Mouse (Mus musculus): ENCODE results near the gene Arhgef25. TPM values are rescaled to one million over a fixed set of nuclear protein-coding genes. Genes with fewer than 3 reads are reported as not detected.
A peak's percentile ranks its signal among the peaks of the same experiment; 100 is the strongest.
"Not testable (repeated sequence)": the region's sequence is repeated elsewhere in the genome, so short reads cannot be mapped to it uniquely, and the experiment has no call there.

Gene Arhgef25
- polyA plus RNA-seq, 1 experiment from 2014 or later = 31.6 TPM

DNA sequence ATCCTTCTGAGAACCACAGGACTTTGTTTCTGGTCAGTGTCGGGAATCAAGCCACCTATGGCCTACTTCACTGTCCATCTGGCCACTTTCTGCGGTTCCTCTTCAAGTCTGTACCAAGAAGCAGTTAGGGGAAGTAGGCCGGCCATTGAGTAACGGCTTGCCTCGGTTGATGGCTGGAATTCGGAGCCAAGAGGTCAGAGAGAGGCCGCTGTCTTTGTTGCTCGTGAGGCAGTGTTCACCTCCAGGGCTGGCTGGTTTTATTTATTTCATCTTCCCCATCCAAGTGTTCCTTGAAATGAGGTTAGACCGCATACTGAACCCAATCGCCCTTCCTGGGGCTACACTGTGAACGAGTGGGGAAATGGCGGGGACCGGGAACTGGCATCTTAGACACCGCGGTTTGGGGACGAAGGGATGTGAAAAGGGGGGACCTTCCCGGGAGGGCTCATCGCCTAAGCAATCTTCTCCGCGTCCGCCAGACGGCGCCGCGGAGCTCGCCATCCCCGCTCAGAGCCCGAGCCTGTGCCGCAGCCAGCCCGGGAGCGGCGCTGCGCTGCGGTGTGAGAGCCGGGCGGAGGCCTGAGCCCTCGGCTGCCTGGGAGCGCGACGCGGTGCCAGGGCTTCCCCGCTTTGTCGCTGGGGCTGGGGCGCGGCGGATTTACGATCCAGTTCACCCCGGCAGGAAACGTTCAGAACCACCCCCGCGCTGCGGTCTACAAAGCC lies 25.1 kb downstream of the Arhgef25 start, which contains the start of gene B4galnt1:
B4galnt1 (plus strand) TSS at position 595 of the 723 bp plus-strand sequence.
- Histone ChIP-seq H3K27me3 (ENCODE audit: control insufficient read depth, insufficient read depth, low read length) (peaks cover 36% of the 10 kb centered on the region), H3K9ac (ENCODE audit: low read length) (peak within 1 kb of the TSS; percentile 68), H3K4me1 (replicated peaks; ENCODE audit: control insufficient read depth, insufficient read depth, low read length) (peaks cover 13% of the 10 kb centered on the region; the same call in 1 of the 2 replicates), H3K4me2 (ENCODE audit: low read depth, low read length, severe bottlenecking) (peak within 1 kb of the TSS; percentile 97), H3K36me3 (ENCODE audit: control insufficient read depth, insufficient read depth, low read length) (no peaks in the 10 kb centered on the region), H3K27ac (ENCODE audit: low read depth, low read length) (no peak within 1 kb of the TSS), H3K4me3 (ENCODE audit: low read depth, low read length) (peak within 1 kb of the TSS; percentile 53), H3K9me3 (ENCODE audit: control insufficient read depth, low read length) (no peaks in the 10 kb centered on the region)
- DNase-seq (ENCODE audit: low spot score) = peak; percentile 91
- peak; percentile 91 for ATAC-seq (replicated peaks; ENCODE audit: low FRiP score)
- 2% methylated on average over 48 of the region's 52 CpGs for WGBS

DNA sequence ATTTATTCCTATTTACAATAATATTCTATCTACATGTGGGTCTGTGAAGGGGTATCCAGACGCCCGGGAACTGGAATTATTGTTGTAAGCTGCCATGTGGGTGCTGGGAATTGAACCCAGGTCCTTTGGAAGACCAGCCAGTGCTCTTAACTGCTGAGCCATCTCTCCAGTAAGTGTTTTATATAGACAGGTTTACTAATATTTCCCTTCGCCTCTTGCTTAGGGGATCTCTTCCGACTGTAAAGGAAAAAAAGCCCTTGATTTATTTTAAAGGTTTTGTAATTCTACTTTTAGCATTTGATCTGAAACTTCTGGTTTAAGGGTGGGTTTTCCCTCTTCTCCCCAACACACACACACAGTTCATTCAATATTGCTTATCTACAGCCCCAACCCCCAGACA lies 25.7 kb downstream of the Arhgef25 start:
- Histone ChIP-seq H3K27ac (ENCODE audit: low read depth, low read length) (no peak overlapping the region), H3K27me3 (ENCODE audit: control insufficient read depth, insufficient read depth, low read length) (peaks cover 30% of the 10 kb centered on the region), H3K36me3 (ENCODE audit: control insufficient read depth, insufficient read depth, low read length) (no peaks in the 10 kb centered on the region), H3K4me1 (replicated peaks; ENCODE audit: control insufficient read depth, insufficient read depth, low read length) (peaks cover 11% of the 10 kb centered on the region; the same call in 1 of the 2 replicates), H3K9ac (ENCODE audit: low read length) (no peak overlapping the region), H3K4me2 (ENCODE audit: low read depth, low read length, severe bottlenecking) (no peak overlapping the region; the same call in 1 of the 2 replicates), H3K9me3 (ENCODE audit: control insufficient read depth, low read length) (no peaks in the 10 kb centered on the region), H3K4me3 (ENCODE audit: low read depth, low read length) (no peak overlapping the region; the same call in 1 of the 2 replicates)
- ATAC-seq (replicated peaks; ENCODE audit: low FRiP score) (no peak), DNase-seq (ENCODE audit: low spot score) (no peak)
- 95% methylated on average over 4 of the region's 4 CpGs for WGBS

DNA sequence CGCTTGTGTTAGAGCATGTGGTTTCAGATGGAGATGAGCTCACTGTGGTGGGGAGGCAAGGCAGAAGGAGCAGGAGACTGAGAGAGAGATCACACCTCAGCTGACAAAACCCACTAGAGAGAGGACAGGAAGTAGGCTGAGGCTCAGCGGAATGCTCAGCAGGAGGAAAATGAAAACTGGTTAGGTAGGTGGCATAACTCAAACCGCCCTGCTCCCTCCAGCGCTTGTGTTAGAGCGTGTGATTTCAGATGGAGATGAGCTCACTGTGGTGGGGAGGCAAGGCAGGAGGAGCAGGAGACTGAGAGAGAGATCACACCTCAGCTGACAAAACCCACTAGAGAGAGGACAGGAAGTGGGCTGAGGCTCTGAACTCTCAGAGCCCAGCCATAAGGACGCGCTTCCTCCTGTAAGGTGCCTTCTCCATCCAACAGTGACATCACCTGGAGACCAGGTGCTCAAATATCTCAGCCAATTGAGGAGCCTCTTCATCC lies 27.1 kb downstream of the Arhgef25 start:
- H3K4me2 ChIP-seq (ENCODE audit: low read depth, low read length, severe bottlenecking); H3K4me3 ChIP-seq (ENCODE audit: low read depth, low read length); H3K27ac ChIP-seq (ENCODE audit: low read depth, low read length); H3K9me3 ChIP-seq (ENCODE audit: control insufficient read depth, low read length); DNase-seq (ENCODE audit: low spot score); ATAC-seq (replicated peaks; ENCODE audit: low FRiP score); H3K9ac ChIP-seq (ENCODE audit: low read length); H3K36me3 ChIP-seq (ENCODE audit: control insufficient read depth, insufficient read depth, low read length): not testable (repeated sequence)
- H3K4me1 ChIP-seq (replicated peaks; ENCODE audit: control insufficient read depth, insufficient read depth, low read length) = peaks cover 11% of the 10 kb centered on the region; the same call in 1 of the 2 replicates
- WGBS = 68% methylated on average over 7 of the region's 7 CpGs
- H3K27me3 ChIP-seq (ENCODE audit: control insufficient read depth, insufficient read depth, low read length) = peaks cover 25% of the 10 kb centered on the region

DNA sequence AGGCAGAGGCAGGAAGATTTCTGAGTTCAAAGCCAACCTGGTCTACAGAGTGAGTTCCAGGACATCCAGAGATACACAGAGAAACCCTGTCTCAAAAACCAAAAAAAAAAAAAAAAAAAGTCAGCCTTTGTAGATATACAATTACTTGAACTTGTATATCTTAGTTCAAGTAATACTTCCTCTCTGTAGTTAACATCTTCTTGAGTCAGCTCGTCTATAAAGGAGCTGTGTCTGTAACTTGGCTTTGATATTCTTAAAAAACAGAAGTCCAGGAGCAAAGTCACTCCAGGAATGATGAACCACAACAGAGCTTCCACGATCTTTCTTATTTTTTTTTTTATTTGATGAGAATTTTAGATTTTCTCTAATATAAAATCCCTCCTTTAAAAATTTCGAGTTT lies 29.2 kb downstream of the Arhgef25 start:
- Histone ChIP-seq H3K4me1 (replicated peaks; ENCODE audit: control insufficient read depth, insufficient read depth, low read length) (peaks cover 6% of the 10 kb centered on the region; the same call in 1 of the 2 replicates), H3K27me3 (ENCODE audit: control insufficient read depth, insufficient read depth, low read length) (peaks cover 4% of the 10 kb centered on the region), H3K27ac (ENCODE audit: low read depth, low read length) (no peak overlapping the region), H3K9ac (ENCODE audit: low read length) (no peak overlapping the region), H3K4me2 (ENCODE audit: low read depth, low read length, severe bottlenecking) (no peak overlapping the region), H3K36me3 (ENCODE audit: control insufficient read depth, insufficient read depth, low read length) (no peaks in the 10 kb centered on the region), H3K4me3 (ENCODE audit: low read depth, low read length) (no peak overlapping the region), H3K9me3 (ENCODE audit: control insufficient read depth, low read length) (no peaks in the 10 kb centered on the region)
- WGBS = 76% methylated on average over 3 of the region's 3 CpGs
- ATAC-seq (replicated peaks; ENCODE audit: low FRiP score) (no peak), DNase-seq (ENCODE audit: low spot score) (no peak)

DNA sequence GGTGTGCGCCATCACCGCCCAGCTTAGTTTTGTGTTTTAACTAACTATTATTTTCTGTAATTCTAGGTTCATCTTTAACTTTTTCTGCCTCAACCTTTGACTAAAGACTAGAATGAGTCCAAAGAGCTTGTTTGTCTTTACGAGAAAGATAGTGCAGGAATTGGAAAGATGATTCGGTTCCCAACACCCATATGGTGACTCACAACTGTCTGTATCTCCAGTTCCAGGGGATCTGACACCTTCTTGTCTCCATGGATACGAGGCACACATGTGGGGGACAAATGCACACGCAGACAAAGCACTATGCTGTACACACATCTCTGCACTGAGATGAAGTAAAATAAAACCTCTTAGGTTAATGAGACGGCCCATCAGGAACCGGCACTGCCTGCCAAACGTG lies 29.8 kb downstream of the Arhgef25 start:
- Histone ChIP-seq H3K27me3 (ENCODE audit: control insufficient read depth, insufficient read depth, low read length) (no peaks in the 10 kb centered on the region; the same call in 1 of the 2 replicates), H3K9ac (ENCODE audit: low read length) (no peak overlapping the region), H3K27ac (ENCODE audit: low read depth, low read length) (no peak overlapping the region), H3K4me1 (replicated peaks; ENCODE audit: control insufficient read depth, insufficient read depth, low read length) (peaks cover under 1% of the 10 kb centered on the region; the same call in 1 of the 2 replicates), H3K4me3 (ENCODE audit: low read depth, low read length) (no peak overlapping the region), H3K36me3 (ENCODE audit: control insufficient read depth, insufficient read depth, low read length) (no peaks in the 10 kb centered on the region), H3K9me3 (ENCODE audit: control insufficient read depth, low read length) (no peaks in the 10 kb centered on the region), H3K4me2 (ENCODE audit: low read depth, low read length, severe bottlenecking) (no peak overlapping the region)
- ATAC-seq (replicated peaks; ENCODE audit: low FRiP score) = no peak
- 85% methylated on average over 9 of the region's 9 CpGs for WGBS
- DNase-seq (ENCODE audit: low spot score) = no peak

DNA sequence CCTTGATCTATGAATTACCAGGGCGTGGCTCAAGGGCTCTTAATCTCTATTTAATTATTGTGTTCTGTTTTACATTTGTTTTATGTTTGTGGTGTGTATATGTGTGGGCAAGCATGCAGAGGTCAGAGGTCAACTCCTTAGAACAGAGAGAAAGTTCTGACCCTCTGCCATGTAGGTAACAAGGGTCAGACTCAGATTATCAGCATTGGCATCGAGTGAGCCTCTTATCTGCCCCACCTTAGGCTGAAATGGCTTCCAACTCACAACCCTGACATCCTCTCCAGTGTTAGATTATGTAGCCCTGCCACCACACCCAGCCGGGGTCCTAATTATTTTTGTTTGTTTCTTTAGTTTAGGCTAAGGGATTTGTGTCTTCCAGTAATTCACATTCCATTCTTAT lies 31.4 kb downstream of the Arhgef25 start:
- ATAC-seq (replicated peaks; ENCODE audit: low FRiP score) (no peak), DNase-seq (ENCODE audit: low spot score) (no peak)
- Histone ChIP-seq H3K36me3 (ENCODE audit: control insufficient read depth, insufficient read depth, low read length) (no peaks in the 10 kb centered on the region), H3K27me3 (ENCODE audit: control insufficient read depth, insufficient read depth, low read length) (no peaks in the 10 kb centered on the region), H3K4me3 (ENCODE audit: low read depth, low read length) (no peak overlapping the region), H3K27ac (ENCODE audit: low read depth, low read length) (no peak overlapping the region), H3K9ac (ENCODE audit: low read length) (no peak overlapping the region), H3K4me1 (replicated peaks; ENCODE audit: control insufficient read depth, insufficient read depth, low read length) (no peaks in the 10 kb centered on the region), H3K4me2 (ENCODE audit: low read depth, low read length, severe bottlenecking) (no peak overlapping the region), H3K9me3 (ENCODE audit: control insufficient read depth, low read length) (no peaks in the 10 kb centered on the region)
- WGBS = 73% methylated on average over 3 of the region's 3 CpGs

DNA sequence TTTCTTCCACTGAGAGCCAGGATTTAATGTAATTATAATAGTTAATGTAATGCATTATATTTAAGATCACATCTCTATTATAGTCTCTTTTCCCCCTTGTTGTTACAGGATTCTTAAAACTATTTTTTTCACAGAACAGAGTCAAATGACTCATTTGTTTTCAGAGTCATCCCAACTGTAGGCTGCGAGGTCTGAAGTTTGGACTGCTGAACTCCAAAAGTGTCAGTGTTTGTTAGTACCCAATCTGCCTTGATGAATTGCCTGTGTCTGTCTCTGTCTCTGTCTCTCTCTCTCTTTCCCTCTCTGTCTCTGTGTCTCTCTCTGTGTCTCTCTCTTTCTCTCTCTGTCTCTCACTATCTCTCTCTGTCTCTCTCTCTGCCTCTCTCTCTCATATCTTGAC lies 33.4 kb downstream of the Arhgef25 start:
- Histone ChIP-seq H3K27me3 (ENCODE audit: control insufficient read depth, insufficient read depth, low read length) (no peaks in the 10 kb centered on the region), H3K4me3 (ENCODE audit: low read depth, low read length) (no peak overlapping the region), H3K4me1 (replicated peaks; ENCODE audit: control insufficient read depth, insufficient read depth, low read length) (no peaks in the 10 kb centered on the region), H3K4me2 (ENCODE audit: low read depth, low read length, severe bottlenecking) (no peak overlapping the region), H3K9ac (ENCODE audit: low read length) (no peak overlapping the region), H3K9me3 (ENCODE audit: control insufficient read depth, low read length) (no peaks in the 10 kb centered on the region), H3K36me3 (ENCODE audit: control insufficient read depth, insufficient read depth, low read length) (no peaks in the 10 kb centered on the region), H3K27ac (ENCODE audit: low read depth, low read length) (no peak overlapping the region)
- ATAC-seq (replicated peaks; ENCODE audit: low FRiP score) (no peak), DNase-seq (ENCODE audit: low spot score) (no peak)
- WGBS = 94% methylated on average over 1 of the region's 1 CpGs

DNA sequence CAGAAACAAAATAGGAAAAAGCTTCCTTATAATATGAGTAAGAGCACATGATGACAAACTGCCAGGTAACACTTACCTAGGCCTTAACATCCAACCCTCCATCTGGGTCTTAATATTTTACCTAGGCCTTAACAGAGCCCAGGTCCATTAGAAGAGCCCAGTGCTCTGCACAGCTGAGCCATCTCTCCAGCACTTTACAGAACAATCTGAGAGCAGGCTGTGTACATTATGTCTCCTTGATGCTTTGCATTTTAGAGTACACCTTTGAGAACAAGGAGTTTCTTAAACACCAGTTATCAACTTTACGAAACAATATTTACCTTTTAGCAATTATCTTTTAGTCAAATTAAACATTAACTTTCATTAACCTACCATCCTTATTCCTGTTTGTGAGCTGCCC lies 33.8 kb downstream of the Arhgef25 start:
- Histone ChIP-seq H3K9me3 (ENCODE audit: control insufficient read depth, low read length) (no peaks in the 10 kb centered on the region), H3K27me3 (ENCODE audit: control insufficient read depth, insufficient read depth, low read length) (no peaks in the 10 kb centered on the region), H3K36me3 (ENCODE audit: control insufficient read depth, insufficient read depth, low read length) (no peaks in the 10 kb centered on the region), H3K27ac (ENCODE audit: low read depth, low read length) (no peak overlapping the region), H3K4me2 (ENCODE audit: low read depth, low read length, severe bottlenecking) (no peak overlapping the region), H3K9ac (ENCODE audit: low read length) (no peak overlapping the region), H3K4me3 (ENCODE audit: low read depth, low read length) (no peak overlapping the region), H3K4me1 (replicated peaks; ENCODE audit: control insufficient read depth, insufficient read depth, low read length) (no peaks in the 10 kb centered on the region)
- ATAC-seq (replicated peaks; ENCODE audit: low FRiP score) = no peak
- DNase-seq (ENCODE audit: low spot score) = no peak
- 94% methylated on average over 1 of the region's 1 CpGs for WGBS

DNA sequence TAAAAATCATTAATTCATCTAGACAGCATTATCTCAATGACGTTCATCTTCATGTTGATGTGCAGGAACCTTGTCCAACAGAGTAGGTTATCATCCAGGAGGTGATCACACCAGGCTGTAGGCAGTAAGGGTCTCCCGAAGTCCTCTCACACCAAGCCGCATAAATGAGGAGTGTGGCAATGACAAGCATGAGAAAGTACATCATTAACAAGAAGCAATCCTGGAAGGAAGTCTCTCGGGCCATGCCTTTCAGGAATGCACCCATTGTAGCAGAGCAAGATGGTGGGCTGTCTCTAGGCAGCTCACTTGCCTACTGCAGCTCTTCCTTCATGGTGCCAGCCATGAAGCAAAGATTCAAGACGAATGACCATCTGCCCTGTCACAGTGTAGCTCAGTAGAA lies 35.2 kb downstream of the Arhgef25 start:
- 84% methylated on average over 5 of the region's 5 CpGs for WGBS
- no peak overlapping the region for H3K9ac ChIP-seq (ENCODE audit: low read length)
- no peak overlapping the region for H3K4me2 ChIP-seq (ENCODE audit: low read depth, low read length, severe bottlenecking)
- no peaks in the 10 kb centered on the region for H3K36me3 ChIP-seq (ENCODE audit: control insufficient read depth, insufficient read depth, low read length)
- no peaks in the 10 kb centered on the region for H3K4me1 ChIP-seq (replicated peaks; ENCODE audit: control insufficient read depth, insufficient read depth, low read length)
- no peak for DNase-seq (ENCODE audit: low spot score)
- H3K27ac ChIP-seq (ENCODE audit: low read depth, low read length) = no peak overlapping the region
- H3K27me3 ChIP-seq (ENCODE audit: control insufficient read depth, insufficient read depth, low read length) = no peaks in the 10 kb centered on the region
- ATAC-seq (replicated peaks; ENCODE audit: low FRiP score) = no peak
- H3K9me3 ChIP-seq (ENCODE audit: control insufficient read depth, low read length) = no peaks in the 10 kb centered on the region
- no peak overlapping the region for H3K4me3 ChIP-seq (ENCODE audit: low read depth, low read length)

Data from forebrain, embryonic 11.5 days (tissue).